Mouse (Mus musculus) heart, adult 2 months (tissue): ENCODE results near the gene Loxl3. TPM values are rescaled to one million over a fixed set of nuclear protein-coding genes. Genes with fewer than 3 reads are reported as not detected.

Source experiments
- DNase-seq, 2 experiments: peaks; one replicate each; pipeline ENCODE4 v3.0.0; 2021
- H3K27ac ChIP-seq: fragments of 200-600 bp; 2 replicates; pipeline ENCODE4 v1.8.1; 2022
- H3K27me3 ChIP-seq: fragments of 200-500 bp; 2 replicates; pipeline ENCODE4 v1.6.1; 2012; ENCODE audit warnings: mild to moderate bottlenecking, low read length, inconsistent platforms, mixed read lengths; ENCODE audit not compliant: control insufficient read depth, insufficient read depth
- H3K36me3 ChIP-seq: fragments of 200-500 bp; 2 replicates; pipeline ENCODE4 v1.6.1; 2012; ENCODE audit warnings: low read length, inconsistent platforms; ENCODE audit not compliant: control insufficient read depth, insufficient read depth
- H3K4me1 ChIP-seq: fragments of 200-500 bp; 2 replicates; pipeline ENCODE4 v1.6.1; 2011; ENCODE audit warnings: low read length; ENCODE audit not compliant: control insufficient read depth, insufficient read depth
- H3K4me3 ChIP-seq: fragments of 200-600 bp; 2 replicates; pipeline ENCODE4 v1.8.1; 2022
- H3K79me2 ChIP-seq: fragments of 200-500 bp; replicated peaks from 2 replicates; pipeline ENCODE4 v1.6.1; 2012; ENCODE audit warnings: mild to moderate bottlenecking, inconsistent platforms, low read length, moderate library complexity, mixed read lengths; ENCODE audit not compliant: control insufficient read depth, insufficient read depth
- H3K9ac ChIP-seq: fragments of 200-500 bp; 2 replicates; pipeline ENCODE4 v1.6.1; 2012; ENCODE audit warnings: low read depth, mild to moderate bottlenecking, control low read depth, inconsistent platforms, low read length, mixed read lengths
- CTCF ChIP-seq: fragments of 200-600 bp; IDR thresholded peaks from 2 replicates; pipeline ENCODE4 v1.8.1; 2022; ENCODE audit warnings: antibody characterized with exemption, mild to moderate bottlenecking, moderate library complexity
- EP300 ChIP-seq: fragments of 200-500 bp; IDR thresholded peaks from 2 replicates; pipeline ENCODE4 v1.6.1; 2011; ENCODE audit warnings: low read depth, low read length, control low read depth; ENCODE audit not compliant: insufficient read depth
- POLR2A ChIP-seq: fragments of 200-500 bp; IDR thresholded peaks from 2 replicates; pipeline ENCODE4 v1.6.1; 2011; ENCODE audit warnings: mild to moderate bottlenecking, low read depth, low read length, control low read depth; ENCODE audit not compliant: insufficient read depth
- WGBS: fragments of 180-500 bp; shearing (Covaris S2); methylation state at CpG from one replicate; pipeline ENCODE4 v1.1.7; 2018; 5-methylcytosine and 5-hydroxymethylcytosine counted together
- intact Hi-C: fragments of 180-260 bp; cut with DNase I; formaldehyde crosslinking; loops from one replicate; pipeline ENCODE4 v1.15.1; 2025
- polyA plus RNA-seq: library from polyadenylated mRNA; depleted of rRNA; stranded (reverse); fragments of >200 nt; gene quantifications from 2 replicates; pipeline ENCODE4 v1.2.3, GENCODE M21; 2012
- total RNA-seq, 2 experiments: library from RNA; stranded (reverse); gene quantifications; 2 replicates each; pipeline ENCODE4 v1.2.3; 2021

Gene Loxl3
- total and polyA plus RNA-seq, 3 experiments = 1.9 to 5.4 (median 2.1) TPM

- Histone ChIP-seq H3K36me3 (no peaks in the 10 kb centered on the region), H3K9ac (no peak overlapping the region), H3K4me3 (no peak overlapping the region), H3K27ac (no peak overlapping the region), H3K79me2 (no peaks in the 10 kb centered on the region), H3K27me3 (no peaks in the 10 kb centered on the region), H3K4me1 (no peaks in the 10 kb centered on the region; the same call in 1 of the 2 replicates)
- intact Hi-C loops = no loop called here
- 71% methylated on average over 8 of the region's 8 CpGs for WGBS
- DNase-seq = no peak
- TF ChIP-seq POLR2A (no peak), EP300 (no peak), CTCF (no peak)
Measured at GRCm38 (mm10) chr6:83027293-83027692, 6.7 kb upstream of the Loxl3 start.

- Histone ChIP-seq H3K27me3 (no peaks in the 10 kb centered on the region), H3K79me2 (no peaks in the 10 kb centered on the region), H3K4me1 (no peaks in the 10 kb centered on the region; the same call in 1 of the 2 replicates), H3K9ac (no peak overlapping the region), H3K27ac (no peak overlapping the region), H3K4me3 (no peak overlapping the region), H3K36me3 (no peaks in the 10 kb centered on the region)
- no peak for DNase-seq
- WGBS = 28% methylated on average over 8 of the region's 9 CpGs
- TF ChIP-seq CTCF (no peak), EP300 (no peak), POLR2A (no peak)
- intact Hi-C loops = no loop called here
Measured at GRCm38 (mm10) chr6:83027706-83028105, 6.3 kb upstream of the Loxl3 start.

GRCm38 (mm10) chr6:83029777-83030176 lies 4.2 kb upstream of the Loxl3 start:
- no peak for DNase-seq
- Histone ChIP-seq H3K4me3 (no peak overlapping the region), H3K27ac (no peak overlapping the region), H3K36me3 (no peaks in the 10 kb centered on the region), H3K4me1 (no peaks in the 10 kb centered on the region; the same call in 1 of the 2 replicates), H3K27me3 (no peaks in the 10 kb centered on the region), H3K79me2 (no peaks in the 10 kb centered on the region), H3K9ac (no peak overlapping the region)
- WGBS = 64% methylated on average over 10 of the region's 10 CpGs
- intact Hi-C loops = no loop called here
- TF ChIP-seq POLR2A = no peak

DNA sequence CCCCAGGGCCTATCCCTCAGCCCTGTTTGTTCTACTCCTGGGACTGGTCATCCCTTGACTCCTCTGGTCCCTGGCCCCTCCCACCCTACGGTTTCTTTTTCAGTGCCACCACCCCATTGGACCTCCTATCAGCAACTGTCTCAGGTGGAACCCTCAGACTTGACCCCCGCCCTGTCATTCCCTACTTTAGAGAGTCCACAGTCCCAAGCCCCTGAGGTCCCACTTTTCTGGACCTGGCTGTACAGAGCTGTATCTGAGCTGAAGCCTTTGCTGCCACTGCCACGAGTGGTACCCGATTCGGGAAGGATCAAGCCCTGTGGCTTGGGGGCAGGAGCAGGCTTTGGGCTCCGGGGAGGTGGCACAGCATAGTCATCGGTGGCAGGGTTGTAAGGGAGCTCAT lies 2.9 kb upstream of the Loxl3 start:
- Histone ChIP-seq H3K79me2 (no peaks in the 10 kb centered on the region), H3K36me3 (no peaks in the 10 kb centered on the region), H3K4me1 (no peaks in the 10 kb centered on the region; the same call in 1 of the 2 replicates), H3K27ac (no peak overlapping the region), H3K9ac (no peak overlapping the region), H3K27me3 (no peaks in the 10 kb centered on the region), H3K4me3 (no peak overlapping the region)
- intact Hi-C loops = no loop called here
- TF ChIP-seq POLR2A = no peak
- TF ChIP-seq CTCF = no peak
- 85% methylated on average over 7 of the region's 7 CpGs for WGBS
- no peak for DNase-seq

DNA sequence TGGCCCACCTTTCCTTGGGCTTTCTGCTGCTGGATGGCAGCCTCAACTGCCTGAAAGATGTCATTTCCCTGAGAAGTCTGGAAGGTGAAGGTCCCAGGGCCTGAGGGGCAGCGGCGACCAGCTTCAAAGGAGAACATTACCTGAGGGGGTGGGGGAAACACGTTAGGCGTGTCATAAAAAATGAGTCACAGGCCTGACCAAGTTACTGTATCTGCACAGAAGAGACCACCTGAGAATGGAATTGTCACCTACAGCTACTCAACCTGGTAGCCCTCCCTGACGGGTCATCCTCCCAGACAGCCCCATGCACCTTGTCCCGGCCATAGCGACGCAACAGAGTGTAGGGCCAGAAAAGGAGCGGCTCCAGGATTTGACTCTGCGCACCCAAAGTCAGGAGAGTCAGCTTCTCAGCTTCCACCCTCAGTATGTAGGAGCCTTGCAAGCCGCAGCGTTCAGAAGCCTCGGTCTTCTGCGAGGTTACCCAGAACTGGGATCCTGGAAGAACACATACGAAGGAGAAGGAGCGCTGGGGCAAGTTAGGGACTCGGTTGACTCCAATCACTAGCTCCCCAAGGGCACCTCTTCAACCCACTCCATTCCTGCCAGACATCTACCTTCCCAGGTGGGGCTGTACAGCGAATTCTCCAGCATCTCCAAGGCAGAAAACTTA lies 1.9 kb upstream of the Loxl3 start:
- Histone ChIP-seq H3K4me3 (peak overlapping the region; percentile 85; the same call in 1 of the 2 replicates), H3K27ac (no peak overlapping the region), H3K36me3 (no peaks in the 10 kb centered on the region), H3K79me2 (no peaks in the 10 kb centered on the region), H3K4me1 (no peaks in the 10 kb centered on the region; the same call in 1 of the 2 replicates), H3K9ac (no peak overlapping the region), H3K27me3 (no peaks in the 10 kb centered on the region)
- DNase-seq = no peak
- TF ChIP-seq CTCF (no peak), EP300 (no peak), POLR2A (no peak)
- intact Hi-C loops = loop anchor here (1.0 kb wide), 1 partner anchor 34 kb away; no protein-coding TSS in a partner anchor
- 80% methylated on average over 18 of the region's 18 CpGs for WGBS

GRCm38 (mm10) chr6:83032769-83033191 lies 1.2 kb upstream of the Loxl3 start:
- WGBS = under 1% methylated on average over 31 of the region's 31 CpGs
- H3K27ac ChIP-seq = peak overlapping the region; percentile 73
- no peaks in the 10 kb centered on the region; the same call in 1 of the 2 replicates for H3K4me1 ChIP-seq
- no peaks in the 10 kb centered on the region for H3K27me3 ChIP-seq
- intact Hi-C loops = loop anchor here (1.0 kb wide), 1 partner anchor 34 kb away; no protein-coding TSS in a partner anchor
- peak overlapping the region; percentile 85 for H3K4me3 ChIP-seq
- H3K79me2 ChIP-seq = no peaks in the 10 kb centered on the region
- TF ChIP-seq POLR2A (no peak), CTCF (peak; percentile 8; the same call in 1 of the 2 replicates), EP300 (no peak)
- H3K9ac ChIP-seq = peak overlapping the region; percentile 69
- H3K36me3 ChIP-seq = no peaks in the 10 kb centered on the region
- peak in 1 of 2 experiments; percentile 59 for DNase-seq
